Mouse (Mus musculus) neural tube, embryonic 10.5 days (tissue): ENCODE measurements around the gene Coa3.
A peak's percentile ranks its signal among the peaks of the same experiment; 100 is the strongest.

Source experiments
- DNase-seq: peaks from one replicate; pipeline ENCODE4 v3.0.0-alpha.2; 2017; ENCODE audit warnings: low spot score; ENCODE audit errors: extremely low spot score

The Coa3 gene

DNA sequence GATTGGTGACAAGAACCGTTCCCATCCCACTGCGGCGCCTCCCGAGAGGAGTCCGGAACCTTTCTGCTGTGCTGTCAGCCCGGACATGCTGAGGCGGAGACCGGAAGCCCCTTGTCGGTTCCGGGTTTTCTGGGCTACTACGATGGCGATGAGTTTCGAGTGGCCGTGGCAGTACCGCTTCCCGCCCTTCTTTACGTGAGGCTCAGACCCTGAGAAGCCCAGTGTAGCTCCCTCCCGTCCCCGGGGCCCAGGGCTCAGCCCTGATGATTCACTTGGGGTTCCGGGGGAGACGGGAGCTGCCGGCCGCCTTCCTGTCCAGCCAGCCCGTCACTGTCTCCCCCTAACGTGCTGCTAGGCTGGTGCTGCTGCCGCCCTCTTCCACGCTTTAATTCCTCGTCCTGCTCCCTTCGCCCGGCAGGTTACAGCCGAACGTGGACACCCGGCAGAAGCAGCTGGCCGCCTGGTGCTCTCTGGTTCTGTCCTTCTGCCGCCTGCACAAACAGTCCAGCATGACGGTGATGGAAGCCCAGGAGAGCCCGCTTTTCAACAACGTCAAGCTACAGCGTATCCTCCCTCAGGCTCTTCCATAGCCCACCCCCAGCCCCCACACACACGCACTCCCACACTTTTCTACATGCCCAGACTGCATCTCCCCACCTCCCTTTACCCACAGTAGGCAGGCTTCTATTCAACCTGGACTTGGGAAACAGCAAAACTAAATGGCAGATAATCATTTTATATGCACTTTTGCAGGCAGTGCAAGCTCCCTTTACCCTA is 25.1 kb downstream of the Coa3 start, which contains the start of gene Vps25:
Vps25 (plus strand) TSS at position 95 of the 777 bp plus-strand sequence.
- DNase-seq, result peak; percentile 91

DNA sequence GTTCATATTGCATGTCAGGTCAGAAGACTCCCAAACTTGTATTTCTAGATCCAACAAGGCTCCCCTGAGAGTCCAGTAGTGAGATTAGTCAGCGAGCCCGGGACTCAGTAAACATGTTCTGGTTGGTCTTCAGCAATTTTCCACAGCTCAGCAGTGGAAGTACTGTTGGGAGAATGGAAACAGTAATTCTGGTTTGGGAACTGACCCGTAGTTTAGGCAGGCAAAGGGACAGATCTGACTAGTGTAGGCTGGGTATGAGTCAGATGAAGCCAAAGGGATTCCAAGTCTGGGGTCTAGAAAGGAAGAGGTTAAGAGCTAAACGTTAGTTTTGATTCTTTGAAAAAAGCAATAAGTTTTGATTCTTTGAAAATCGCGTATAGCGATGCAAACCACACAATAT is 26.0 kb downstream of the Coa3 start:
- no peak for DNase-seq

DNA sequence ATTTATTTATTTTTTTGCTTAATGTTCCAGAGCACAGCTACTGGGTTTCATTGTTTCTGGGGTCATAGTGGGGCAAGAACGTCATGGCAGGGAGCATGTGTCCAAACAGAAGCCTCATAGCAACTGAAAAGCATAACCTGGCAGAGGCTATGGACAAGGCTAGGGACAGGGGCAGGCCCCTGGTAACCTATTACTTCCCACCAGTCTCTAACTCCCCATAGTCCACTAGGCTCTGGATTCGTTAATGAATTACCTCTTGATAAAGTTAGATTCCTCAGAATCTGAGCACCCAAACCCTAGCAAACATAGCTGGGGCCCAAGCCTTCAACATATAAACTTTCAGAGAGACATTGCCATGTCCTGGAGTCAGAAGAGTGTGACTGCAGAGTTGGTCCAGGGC is 27.9 kb downstream of the Coa3 start:
- DNase-seq, result no peak

DNA sequence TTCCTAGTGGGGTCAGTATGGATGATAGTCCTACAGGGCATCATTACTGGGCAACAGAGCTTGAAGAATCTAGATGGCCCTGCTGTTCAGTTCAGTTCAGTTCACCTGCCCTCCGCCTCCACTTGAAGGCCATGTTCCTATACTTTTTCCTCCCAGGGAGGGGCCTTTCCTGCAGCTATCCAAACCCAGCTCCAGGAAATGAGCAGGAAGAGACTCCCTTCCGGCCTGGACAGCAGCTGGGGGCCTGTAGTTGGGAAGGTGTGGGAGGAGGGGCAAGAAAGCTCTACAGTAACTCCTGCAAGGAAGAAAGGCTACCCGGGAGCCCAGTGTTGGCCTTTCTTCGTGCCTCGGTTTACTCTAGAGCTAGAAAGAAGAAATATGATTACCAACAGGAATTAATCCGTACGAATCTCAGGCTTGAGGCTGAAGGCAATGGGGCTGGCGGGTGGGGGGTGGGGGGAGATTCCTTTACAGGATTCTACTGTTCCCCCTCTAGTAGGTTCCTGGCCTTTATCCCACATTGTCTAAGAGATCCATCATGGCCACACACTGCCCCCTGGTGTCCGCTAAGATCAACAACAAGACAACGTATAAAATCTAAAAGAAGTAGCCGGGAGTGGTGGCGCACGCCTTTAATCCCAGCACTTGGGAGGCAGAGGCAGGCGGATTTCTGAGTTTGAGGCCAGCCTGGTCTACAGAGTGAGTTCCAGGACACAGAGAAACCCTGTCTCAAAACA is 30.5 kb downstream of the Coa3 start:
- DNase-seq, result peak; percentile 62

DNA sequence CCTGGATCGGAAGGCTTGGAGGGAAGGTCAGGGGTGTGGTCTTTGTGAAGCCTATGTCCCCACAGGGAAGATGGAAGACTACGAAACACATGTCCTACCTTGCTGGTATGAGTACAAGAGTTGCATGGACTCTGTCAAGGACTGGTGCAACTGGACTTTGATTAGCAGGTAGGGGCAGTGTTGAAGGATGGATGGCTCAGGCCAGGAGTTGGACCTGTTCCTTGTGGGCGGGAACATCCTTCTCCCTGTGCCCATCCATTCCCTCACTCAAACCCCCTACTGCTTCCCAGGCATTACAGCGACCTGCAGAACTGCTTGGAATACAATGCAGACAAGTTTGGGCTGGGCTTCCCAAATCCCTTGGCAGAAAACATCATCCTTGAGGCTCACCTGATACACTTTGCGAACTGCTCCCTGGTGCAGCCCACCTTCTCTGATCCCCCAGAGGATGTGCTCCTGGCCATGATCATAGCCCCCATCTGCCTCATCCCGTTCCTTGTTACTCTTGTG is 31.3 kb downstream of the Coa3 start:
- no peak for DNase-seq

DNA sequence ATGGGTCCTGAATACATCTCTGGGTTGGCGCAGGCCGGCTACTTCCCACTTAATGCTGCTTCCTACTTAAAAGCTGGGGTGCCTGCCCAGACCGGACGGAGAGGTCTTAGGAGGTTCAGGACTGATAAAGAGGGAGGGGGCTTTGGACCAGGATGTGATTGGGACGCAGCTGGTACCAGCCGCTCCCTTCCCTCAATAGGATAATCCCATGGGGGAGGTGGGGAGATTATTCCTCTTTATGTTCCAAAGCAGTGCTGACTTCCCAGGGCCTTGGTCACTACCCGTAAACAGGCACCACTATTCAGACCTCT is 32.3 kb downstream of the Coa3 start:
- no peak for DNase-seq

DNA sequence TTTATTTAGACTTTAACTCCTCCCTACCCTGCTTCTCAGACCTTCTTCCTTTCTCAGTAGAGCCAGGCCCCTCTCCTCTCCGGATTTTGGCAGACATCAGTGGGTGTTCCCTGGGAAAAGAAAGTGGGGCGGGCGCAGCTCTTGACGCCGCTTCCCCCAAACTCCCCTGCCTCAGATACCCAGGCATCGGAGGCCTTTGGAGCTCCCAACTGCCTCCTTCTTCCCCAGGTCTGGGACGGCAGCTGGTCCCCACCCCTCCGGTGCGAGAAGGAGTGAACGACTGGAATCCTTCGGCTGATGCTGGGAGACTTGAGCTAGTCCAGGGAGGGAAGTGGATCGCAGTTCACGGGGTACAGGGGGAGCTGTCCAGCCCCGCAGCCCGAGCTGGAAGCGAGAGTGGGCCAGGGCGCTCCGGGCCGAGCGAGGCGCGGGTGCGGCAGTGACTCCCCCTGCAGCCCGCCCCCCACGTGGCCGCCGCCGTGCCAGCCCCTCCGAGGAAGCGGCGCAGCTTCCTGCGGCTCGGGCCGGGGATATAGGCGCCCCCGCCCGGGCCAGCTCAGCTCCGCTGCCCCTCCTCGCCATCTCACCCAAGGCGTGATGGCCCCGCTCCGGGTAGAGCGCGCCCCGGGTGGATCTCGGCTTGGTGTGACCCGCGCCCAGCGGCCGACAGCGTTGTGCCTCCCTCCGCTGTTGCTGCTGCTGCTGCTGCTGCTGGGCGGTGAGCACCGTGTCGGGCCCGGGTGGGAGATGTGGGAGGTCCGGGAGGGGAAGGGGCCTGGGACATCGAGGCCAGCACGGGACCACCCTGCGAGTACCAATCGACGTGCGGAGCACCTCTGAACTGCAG is 32.8 kb downstream of the Coa3 start, which contains the start of gene Ramp2:
Ramp2 (plus strand) TSS at position 174 of the 847 bp plus-strand sequence.
- peak; percentile 72 for DNase-seq

DNA sequence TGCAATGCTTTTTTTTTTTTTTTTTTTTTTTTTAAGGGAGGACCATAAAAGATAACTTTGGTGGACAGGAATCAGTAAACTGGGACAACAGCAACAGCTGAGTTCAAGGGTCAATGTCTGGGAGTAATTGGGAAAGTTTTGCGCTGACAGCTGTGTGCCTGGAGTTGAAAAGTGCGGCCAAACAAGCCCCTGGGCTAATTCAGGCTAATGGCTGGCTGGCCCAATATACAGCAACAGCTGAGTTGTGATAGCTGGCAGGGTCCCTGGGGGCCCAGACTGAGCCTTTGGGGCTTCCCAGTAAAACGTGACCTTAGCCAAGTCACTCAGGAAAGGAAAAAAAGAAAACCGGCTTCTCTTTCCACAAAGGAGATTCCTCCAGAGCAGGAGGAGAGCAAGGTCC is 33.8 kb downstream of the Coa3 start:
- peak; percentile 58 for DNase-seq

DNA sequence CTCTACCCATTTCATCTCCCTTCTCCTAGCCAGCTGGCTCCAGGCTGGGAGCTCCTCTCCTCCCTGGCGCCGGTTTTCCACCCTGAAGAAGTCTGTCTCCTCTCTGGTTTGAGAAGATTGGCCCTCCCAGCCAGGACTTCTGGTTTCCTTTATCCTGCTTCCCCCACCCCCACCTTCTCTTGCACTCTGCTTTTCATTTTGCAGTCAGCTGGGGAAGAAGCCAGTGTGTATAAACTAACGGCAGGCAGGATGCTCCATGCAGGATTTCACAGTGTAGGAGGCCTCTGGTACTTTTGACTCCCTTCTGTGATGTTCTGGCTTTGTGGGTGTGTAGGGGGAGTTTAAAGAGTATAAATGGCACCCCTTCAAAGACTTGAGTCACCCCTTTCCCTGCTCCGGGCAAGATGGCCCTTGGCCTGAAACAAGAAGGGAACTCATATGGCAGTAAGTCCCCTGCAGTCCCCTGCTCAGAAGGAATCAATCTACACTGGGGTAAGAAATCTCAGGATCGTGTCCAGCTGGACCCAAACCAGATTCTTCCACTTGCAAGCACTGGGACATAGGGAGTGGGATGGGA is 40.8 kb downstream of the Coa3 start:
- no peak for DNase-seq

DNA sequence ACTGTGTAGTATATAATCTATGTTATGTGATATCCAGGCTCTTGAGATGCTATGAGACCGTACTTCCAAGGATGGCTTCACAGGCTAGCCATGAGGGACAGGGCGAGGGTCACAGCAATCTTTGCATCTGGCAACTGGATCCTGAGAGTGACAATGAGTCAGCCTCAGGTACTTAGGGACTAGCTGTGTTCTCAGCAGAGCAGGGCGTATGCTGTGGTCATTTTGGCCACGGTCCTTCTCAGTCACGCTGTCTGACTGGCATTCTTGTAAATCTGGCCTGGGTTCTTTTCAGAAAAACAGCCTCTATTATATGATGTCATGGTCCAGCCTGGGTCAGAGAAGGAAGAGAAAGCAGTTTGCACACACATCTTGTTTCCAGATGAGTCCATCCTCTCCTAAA is 42.1 kb downstream of the Coa3 start:
- DNase-seq, result no peak

DNA sequence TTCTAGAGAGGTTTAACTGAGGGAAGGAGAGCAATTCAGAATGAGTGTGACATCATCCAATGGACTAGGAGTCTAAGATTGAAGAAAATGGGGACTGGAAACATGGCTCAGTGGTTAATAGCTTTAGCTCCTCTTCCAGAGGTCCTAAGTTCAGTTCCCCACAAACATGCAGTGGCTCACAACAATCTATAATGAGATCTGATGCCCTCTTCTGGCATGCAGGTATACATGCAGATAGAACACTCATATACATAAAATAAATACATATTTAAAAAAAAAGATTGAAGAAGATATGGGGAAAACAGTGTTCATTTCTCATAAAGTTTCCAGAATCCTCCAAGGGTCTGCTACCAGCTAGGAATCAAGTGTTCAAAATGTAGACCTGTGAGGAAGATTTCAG is 43.5 kb downstream of the Coa3 start:
- DNase-seq, result no peak

DNA sequence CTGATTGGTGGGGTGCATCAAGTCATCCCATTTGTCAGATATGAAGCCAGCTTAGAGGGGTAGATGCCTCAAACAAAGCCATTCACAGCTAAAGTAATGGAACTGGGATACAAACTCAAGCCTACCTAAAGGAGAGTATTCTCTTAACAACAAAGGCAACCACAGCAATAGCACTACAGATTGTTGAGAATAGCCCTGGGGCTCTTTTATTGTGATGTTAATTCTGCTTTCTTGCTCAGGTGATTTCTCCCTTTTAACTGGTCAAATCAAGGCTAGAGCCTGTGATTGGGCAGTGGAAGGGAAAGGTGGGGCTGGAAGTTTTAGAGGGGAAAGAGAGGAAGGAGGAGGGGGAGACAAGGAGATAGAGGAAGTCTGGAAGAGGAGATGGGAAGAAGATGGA is 44.8 kb downstream of the Coa3 start:
- no peak for DNase-seq

DNA sequence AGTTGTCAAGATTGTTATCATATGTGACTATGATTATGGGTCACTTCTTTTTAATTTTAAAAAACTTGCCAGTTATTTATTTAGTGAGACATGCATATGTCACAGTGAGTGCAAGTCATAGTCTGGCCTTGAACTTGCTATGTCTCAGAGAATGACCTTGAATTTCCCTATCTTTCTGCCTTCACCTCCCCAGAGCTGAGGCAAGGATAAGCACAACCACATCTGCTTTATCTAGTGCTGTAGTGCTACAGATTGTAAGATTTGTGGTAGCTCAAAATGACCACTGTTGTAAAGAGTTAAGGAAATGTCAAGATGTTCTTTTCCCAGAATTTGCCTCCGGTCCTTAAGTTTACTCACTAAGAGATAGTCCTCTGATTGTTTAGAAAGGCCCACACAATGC is 45.7 kb downstream of the Coa3 start:
- no peak for DNase-seq

DNA sequence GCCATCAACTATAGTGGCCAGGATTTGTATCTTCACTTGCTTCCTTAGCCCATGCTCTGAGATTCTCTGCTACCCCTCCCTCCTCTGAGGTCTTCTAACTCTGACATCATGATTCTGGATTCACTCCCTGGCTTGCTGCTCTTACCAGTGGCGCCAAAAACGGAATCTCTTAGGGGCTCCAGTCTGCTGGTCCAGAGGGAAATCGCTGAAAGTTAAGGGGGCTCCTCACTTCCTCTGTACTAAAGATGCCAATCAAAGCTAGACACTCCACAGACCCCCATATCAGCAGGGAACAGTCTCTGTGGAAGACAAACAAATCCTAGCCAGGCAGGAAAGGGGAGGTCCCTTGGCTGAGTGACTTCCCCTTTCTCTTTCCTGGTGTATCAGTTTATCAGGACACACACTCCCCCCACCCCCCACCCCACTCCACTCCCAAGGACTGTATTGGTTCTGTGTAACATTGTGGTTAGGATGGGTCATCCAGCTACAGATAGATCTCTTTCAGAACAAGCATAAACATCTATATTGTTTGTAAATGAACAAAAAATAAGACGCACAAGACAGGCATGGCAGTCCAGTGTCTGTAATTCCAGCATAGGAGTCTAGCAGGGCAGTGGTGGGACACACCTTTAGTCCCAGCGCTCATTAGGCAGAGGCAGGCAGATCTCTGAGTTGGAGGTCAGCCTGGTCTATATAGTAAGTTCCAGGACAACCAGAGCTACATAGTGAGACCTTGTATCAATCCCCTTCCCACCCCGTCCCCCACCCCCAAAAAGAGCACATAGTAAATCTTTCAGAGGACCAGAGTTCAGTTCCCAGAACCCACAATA is 46.7 kb downstream of the Coa3 start:
- DNase-seq, result no peak

DNA sequence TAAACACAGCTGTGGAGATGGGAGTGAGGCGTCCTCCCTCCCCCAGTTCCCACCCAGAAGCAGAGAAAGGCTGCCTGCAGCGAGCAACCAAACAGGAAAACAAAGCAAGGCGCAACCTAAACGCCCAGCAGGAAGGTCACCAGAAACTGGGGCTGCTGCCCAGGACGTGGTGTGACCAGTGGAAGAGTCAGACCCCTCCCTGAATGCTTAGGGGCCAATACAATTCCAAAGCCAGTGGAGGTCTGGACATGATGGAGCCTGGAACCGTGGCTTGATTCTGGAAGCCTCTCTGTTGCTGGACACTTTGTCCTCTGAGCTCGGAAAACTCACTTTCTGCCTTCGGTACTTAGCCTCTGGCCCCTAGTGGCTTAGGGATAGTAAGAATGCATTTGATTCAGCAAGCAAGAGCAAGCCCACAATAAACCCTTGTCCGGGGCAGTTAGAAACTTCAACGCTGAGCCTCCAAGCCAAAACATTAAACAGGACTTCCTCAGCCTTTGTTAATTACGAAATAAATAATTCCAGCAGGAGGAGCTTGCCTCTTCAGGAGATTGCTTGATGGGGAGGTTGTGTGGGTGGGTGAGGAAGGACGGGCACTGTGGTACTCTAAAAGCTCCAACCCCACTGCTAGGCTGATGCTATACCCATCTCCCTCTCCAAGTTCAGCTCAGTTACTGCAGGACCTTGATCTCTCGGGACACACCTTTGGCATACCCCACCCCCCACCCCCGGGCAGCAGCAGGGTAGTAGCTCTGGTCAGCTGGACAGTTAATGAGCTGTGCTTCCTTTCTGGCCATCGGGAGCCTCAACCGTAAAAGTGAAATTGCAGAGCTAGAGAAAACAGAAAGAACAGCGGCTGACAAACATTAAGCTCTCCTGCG is 47.7 kb downstream of the Coa3 start:
- peak; percentile 42 for DNase-seq

DNA sequence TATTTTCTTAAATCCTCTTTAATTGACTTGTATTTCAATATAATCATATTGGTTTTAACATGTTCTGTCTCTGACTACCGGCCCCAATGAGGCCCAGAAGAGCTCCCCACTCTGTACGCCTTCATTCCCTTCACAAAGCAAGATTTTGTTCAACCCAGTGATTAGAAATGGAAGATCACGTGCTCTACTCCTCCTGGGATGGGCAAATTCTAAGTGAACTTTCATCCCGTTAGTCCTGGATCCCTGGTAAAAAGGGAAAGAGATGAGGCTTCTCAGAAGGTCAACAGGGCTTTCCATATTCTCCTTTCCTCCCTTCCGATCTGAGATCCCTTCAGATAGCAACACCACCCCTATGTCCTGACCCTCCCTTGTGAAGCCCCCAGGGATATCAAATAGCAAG is 48.4 kb downstream of the Coa3 start:
- DNase-seq, result no peak

DNA sequence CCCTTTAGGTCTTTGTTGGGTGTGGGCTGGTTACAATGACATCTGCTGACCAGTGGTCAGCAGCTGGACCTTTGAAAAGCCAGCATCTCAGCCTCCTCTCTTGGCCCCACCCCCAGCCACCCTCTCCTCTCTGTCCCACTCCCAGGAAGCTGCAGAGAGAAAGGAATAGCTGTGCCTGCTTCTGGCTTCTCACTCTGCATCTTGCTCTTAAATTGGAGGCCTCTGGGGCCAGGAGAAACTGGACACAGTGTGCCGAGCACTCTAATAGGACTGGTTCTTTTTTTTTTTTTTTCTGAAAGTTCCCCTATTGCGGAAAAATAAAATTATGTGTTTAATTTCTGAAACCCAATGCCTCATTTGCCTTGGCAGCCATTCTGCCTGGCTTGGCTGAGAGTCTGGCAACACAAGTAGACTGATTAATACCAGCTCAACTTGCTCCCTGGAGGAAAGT is 48.8 kb downstream of the Coa3 start:
- DNase-seq, result no peak

DNA sequence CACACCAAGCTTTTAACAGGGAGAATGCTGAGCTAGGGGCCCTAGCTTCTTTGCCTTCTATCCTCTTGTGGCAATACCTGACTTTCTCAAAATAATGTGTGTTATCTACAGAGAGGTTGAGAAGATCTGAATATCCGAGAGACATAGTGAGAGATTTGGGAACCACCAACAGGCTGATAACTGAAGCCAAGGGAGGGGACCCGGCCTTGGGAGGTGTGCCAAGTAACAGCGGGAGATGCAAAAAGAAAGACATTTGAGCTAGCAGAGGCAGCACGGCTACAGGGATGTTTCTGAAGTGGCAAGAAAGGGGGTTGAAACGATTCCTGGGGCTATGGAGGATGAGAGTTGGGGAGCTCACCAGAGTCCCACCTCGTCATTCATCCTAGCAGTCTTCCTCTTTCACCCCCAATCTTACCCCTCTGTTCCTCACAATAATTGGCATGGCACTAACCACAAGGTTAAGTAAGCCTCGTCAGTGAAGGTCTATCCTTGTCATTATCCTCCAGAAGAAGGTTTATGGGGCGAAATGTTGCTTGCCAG is 49.5 kb downstream of the Coa3 start:
- no peak for DNase-seq
